Mouse (Mus musculus): ENCODE data around the gene Coq4. TPM values are rescaled to one million over a fixed set of nuclear protein-coding genes. Genes with fewer than 3 reads are reported as not detected.

Coq4 gene
- total and polyA plus RNA-seq, 2 experiments from 2014 or later, result 32.1 to 44.8 TPM

DNA sequence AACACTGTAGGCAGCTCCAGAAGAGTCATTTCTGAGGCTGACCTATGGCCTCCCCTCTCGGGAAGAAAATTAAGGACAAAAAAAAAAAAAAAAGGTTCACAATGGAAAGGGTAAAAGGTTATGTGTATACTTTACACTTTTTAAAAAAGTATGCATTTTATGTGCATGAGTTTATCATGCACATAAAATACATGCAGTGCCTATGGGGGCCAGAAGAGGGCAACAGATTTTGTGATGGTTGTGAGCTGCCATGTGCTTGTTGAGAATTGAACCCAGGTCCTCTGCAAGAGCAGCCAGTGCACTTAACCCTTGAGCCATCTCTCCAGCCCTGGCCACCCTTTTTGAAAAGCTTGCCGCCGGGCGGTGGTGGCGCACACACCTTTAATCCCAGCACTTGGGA is 39.4 kb upstream of the Coq4 start:
- Histone ChIP-seq H3K4me1 (ENCODE audit: insufficient read depth, low read length) (no peaks in the 10 kb centered on the region), H3K27ac (ENCODE audit: low read depth, low read length) (no peak overlapping the region), H3K4me2 (ENCODE audit: low read depth, low read length, poor library complexity, severe bottlenecking) (no peak overlapping the region), H3K9me3 (ENCODE audit: low read length) (no peaks in the 10 kb centered on the region), H3K27me3 (ENCODE audit: insufficient read depth, low read length) (peaks cover 17% of the 10 kb centered on the region), H3K36me3 (ENCODE audit: insufficient read depth, low read length) (no peaks in the 10 kb centered on the region), H3K4me3 (ENCODE audit: low read depth, low read length) (no peak overlapping the region; the same call in 1 of the 2 replicates), H3K9ac (replicated peaks; ENCODE audit: low read length, poor library complexity, severe bottlenecking) (no peak overlapping the region)
- DNase-seq (ENCODE audit: low spot score) (no peak), ATAC-seq (ENCODE audit: low FRiP score) (no peak)
- TF ChIP-seq CTCF (IDR thresholded peaks at IDR 0.05), result peak; percentile 65
- 62% methylated on average over 5 of the region's 5 CpGs for WGBS

DNA sequence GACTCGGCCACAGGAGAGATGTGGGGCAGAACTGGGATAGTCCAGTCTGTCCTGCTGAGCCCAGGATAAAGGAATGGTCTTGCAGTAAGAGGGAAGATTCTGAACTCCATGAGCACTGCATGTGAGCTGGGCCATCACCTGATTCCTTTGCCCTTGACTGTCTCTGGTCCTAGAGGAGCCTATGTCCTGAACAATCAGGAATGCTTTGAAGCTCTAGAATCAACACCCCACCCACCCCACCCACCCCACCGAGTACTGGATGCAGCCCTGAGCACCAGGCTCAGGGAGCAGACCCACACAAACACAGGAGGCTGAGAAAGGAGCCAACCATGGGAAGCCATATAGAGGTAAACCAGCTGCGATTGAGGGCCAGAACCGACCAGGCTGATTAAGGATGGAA is 38.8 kb upstream of the Coq4 start:
- H3K9ac ChIP-seq (replicated peaks; ENCODE audit: low read length, poor library complexity, severe bottlenecking), result no peak overlapping the region
- WGBS, result 80% methylated on average over 4 of the region's 4 CpGs
- ATAC-seq (ENCODE audit: low FRiP score) (no peak), DNase-seq (ENCODE audit: low spot score) (no peak)
- no peak for TF ChIP-seq CTCF (IDR thresholded peaks at IDR 0.05)
- H3K27ac ChIP-seq (ENCODE audit: low read depth, low read length), result no peak overlapping the region
- no peak overlapping the region for H3K4me3 ChIP-seq (ENCODE audit: low read depth, low read length)
- no peaks in the 10 kb centered on the region for H3K4me1 ChIP-seq (ENCODE audit: insufficient read depth, low read length)
- H3K4me2 ChIP-seq (ENCODE audit: low read depth, low read length, poor library complexity, severe bottlenecking), result no peak overlapping the region
- no peaks in the 10 kb centered on the region for H3K9me3 ChIP-seq (ENCODE audit: low read length)
- no peaks in the 10 kb centered on the region for H3K36me3 ChIP-seq (ENCODE audit: insufficient read depth, low read length)
- peaks cover 19% of the 10 kb centered on the region for H3K27me3 ChIP-seq (ENCODE audit: insufficient read depth, low read length)

DNA sequence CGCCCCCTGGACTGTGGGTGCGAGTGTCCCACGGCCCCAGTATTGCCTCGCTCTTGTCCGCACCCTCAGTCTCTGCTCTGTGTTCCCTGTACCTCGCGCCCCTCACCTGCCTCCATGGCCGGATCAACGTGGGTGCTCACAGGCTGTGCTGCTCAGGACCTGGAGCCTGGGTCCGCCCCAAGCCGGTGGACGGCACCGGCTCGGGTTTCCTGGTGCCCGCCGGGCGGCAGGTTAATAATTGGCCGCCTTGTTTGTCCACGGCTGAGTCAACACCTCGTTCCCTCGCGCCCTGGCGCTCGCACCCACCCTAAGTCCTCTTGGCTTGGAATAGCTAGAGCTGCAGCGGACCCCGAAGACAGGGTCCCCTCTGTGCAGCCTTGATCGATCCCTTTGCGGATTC is 35.8 kb upstream of the Coq4 start, which contains the start of gene Gm13420:
TSS of gene Gm13420 (minus strand) at position 189 of the 400 bp plus-strand sequence.
- Histone ChIP-seq H3K4me1 (ENCODE audit: insufficient read depth, low read length) (no peaks in the 10 kb centered on the region), H3K27me3 (ENCODE audit: insufficient read depth, low read length) (peaks cover 19% of the 10 kb centered on the region), H3K27ac (ENCODE audit: low read depth, low read length) (no peak within 1 kb of the TSS), H3K9ac (replicated peaks; ENCODE audit: low read length, poor library complexity, severe bottlenecking) (no peak within 1 kb of the TSS; the same call in 1 of the 2 replicates), H3K9me3 (ENCODE audit: low read length) (no peaks in the 10 kb centered on the region), H3K4me3 (ENCODE audit: low read depth, low read length) (no peak within 1 kb of the TSS), H3K36me3 (ENCODE audit: insufficient read depth, low read length) (no peaks in the 10 kb centered on the region), H3K4me2 (ENCODE audit: low read depth, low read length, poor library complexity, severe bottlenecking) (no peak within 1 kb of the TSS)
- no peak for DNase-seq (ENCODE audit: low spot score)
- 0 out of 2 replicates have a peak, but pooled peaks have one; percentile 15 for ATAC-seq (ENCODE audit: low FRiP score)
- WGBS, result 9% methylated on average over 27 of the region's 28 CpGs
- no peak for TF ChIP-seq CTCF (IDR thresholded peaks at IDR 0.05)

DNA sequence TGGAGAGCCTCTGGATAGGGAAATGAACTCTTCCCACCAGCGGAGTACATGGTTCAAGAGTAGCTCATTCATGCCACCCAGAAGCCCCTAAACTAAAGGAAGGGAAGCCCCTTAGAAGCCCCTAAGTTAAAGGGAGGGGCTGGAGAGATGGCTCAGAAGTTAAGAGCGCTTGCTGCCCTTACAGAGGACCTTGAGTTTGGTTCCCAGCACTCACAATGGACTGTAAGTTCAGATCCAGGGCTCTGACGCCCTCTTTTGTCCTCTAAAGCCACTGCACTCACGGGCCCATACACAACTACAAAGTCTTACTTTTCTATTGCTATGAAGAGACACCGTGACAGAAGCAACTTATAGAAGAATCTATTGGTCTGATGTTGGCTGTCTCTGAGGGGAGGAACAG is 34.9 kb upstream of the Coq4 start:
- no peak for ATAC-seq (ENCODE audit: low FRiP score)
- peaks cover 19% of the 10 kb centered on the region for H3K27me3 ChIP-seq (ENCODE audit: insufficient read depth, low read length)
- no peak overlapping the region for H3K9ac ChIP-seq (replicated peaks; ENCODE audit: low read length, poor library complexity, severe bottlenecking)
- WGBS, result 89% methylated on average over 5 of the region's 5 CpGs
- DNase-seq (ENCODE audit: low spot score), result no peak
- TF ChIP-seq CTCF (IDR thresholded peaks at IDR 0.05), result no peak
- no peaks in the 10 kb centered on the region for H3K9me3 ChIP-seq (ENCODE audit: low read length)
- H3K36me3 ChIP-seq (ENCODE audit: insufficient read depth, low read length), result no peaks in the 10 kb centered on the region
- H3K27ac ChIP-seq (ENCODE audit: low read depth, low read length), result no peak overlapping the region
- H3K4me1 ChIP-seq (ENCODE audit: insufficient read depth, low read length), result no peaks in the 10 kb centered on the region
- H3K4me2 ChIP-seq (ENCODE audit: low read depth, low read length, poor library complexity, severe bottlenecking), result no peak overlapping the region
- H3K4me3 ChIP-seq (ENCODE audit: low read depth, low read length), result no peak overlapping the region

DNA sequence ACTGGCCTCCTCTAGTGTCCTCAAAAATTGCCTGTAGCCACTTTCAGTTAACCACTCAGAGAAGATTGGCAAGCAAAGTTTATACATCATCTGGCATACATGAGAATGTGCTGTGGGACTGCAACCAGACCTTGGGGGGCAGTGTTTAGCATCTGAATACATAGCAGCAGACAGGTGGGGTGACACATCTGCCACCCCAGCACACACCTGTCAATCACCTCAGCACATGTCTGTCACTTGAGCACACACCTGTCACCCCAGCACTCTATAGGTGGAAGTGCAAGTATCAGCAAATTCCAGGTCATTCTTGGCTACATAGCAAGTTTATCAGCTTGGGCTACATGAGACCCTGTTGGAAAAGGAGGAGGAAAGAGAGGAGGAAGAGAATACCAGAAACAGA is 31.6 kb upstream of the Coq4 start:
- ATAC-seq (ENCODE audit: low FRiP score), result no peak

DNA sequence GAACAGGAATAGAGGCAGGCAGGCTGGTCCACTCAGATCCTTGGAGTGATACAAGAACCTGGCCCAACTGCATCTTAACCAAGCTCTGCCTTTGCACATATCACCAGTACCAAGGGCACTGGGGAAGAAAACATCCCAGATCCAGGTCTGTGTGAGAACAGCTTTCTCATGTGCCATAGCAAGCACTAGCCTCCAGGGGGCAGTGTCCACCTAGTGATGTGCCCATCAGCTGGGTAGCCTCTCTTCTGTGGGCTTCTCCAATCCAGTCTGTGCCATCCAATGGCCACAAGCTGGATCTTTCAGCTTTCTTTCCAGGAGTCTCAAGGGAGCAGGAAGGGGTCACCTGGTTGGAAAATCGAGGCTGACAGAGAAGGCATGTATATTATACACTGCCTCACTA is 22.5 kb upstream of the Coq4 start:
- H3K4me1 ChIP-seq (ENCODE audit: insufficient read depth, low read length), result no peaks in the 10 kb centered on the region
- H3K4me3 ChIP-seq (ENCODE audit: low read depth, low read length), result no peak overlapping the region
- peak; percentile 74 for DNase-seq (ENCODE audit: low spot score)
- no peak for ATAC-seq (ENCODE audit: low FRiP score)
- H3K27ac ChIP-seq (ENCODE audit: low read depth, low read length), result no peak overlapping the region
- H3K9me3 ChIP-seq (ENCODE audit: low read length), result no peaks in the 10 kb centered on the region
- no peak overlapping the region for H3K9ac ChIP-seq (replicated peaks; ENCODE audit: low read length, poor library complexity, severe bottlenecking)
- WGBS, result 4% methylated on average over 1 of the region's 1 CpGs
- peak; percentile 85 for TF ChIP-seq CTCF (IDR thresholded peaks at IDR 0.05)
- H3K36me3 ChIP-seq (ENCODE audit: insufficient read depth, low read length), result no peaks in the 10 kb centered on the region
- H3K4me2 ChIP-seq (ENCODE audit: low read depth, low read length, poor library complexity, severe bottlenecking), result no peak overlapping the region
- H3K27me3 ChIP-seq (ENCODE audit: insufficient read depth, low read length), result no peaks in the 10 kb centered on the region

More for the DNA sequence above, 31.6 kb upstream of the Coq4 start:
- no peak overlapping the region for H3K4me2 ChIP-seq (ENCODE audit: low read depth, low read length, poor library complexity, severe bottlenecking)
- H3K27ac ChIP-seq (ENCODE audit: low read depth, low read length), result no peak overlapping the region
- no peak for DNase-seq (ENCODE audit: low spot score)
- H3K4me1 ChIP-seq (ENCODE audit: insufficient read depth, low read length), result no peaks in the 10 kb centered on the region
- no peak for TF ChIP-seq CTCF (IDR thresholded peaks at IDR 0.05)
- no peaks in the 10 kb centered on the region for H3K36me3 ChIP-seq (ENCODE audit: insufficient read depth, low read length)
- H3K4me3 ChIP-seq (ENCODE audit: low read depth, low read length), result no peak overlapping the region
- H3K27me3 ChIP-seq (ENCODE audit: insufficient read depth, low read length), result peaks cover 19% of the 10 kb centered on the region
- no peaks in the 10 kb centered on the region for H3K9me3 ChIP-seq (ENCODE audit: low read length)
- no peak overlapping the region for H3K9ac ChIP-seq (replicated peaks; ENCODE audit: low read length, poor library complexity, severe bottlenecking)
